Mouse (Mus musculus) thymus, adult 2 months (tissue): Measurements from ENCODE around the gene Bcl2l15. TPM values are rescaled to one million over a fixed set of nuclear protein-coding genes. Genes with fewer than 3 reads are reported as not detected.
"Not testable (repeated sequence)": the region's sequence is repeated elsewhere in the genome, so short reads cannot be mapped to it uniquely, and the experiment has no call there.

Source experiments
- DNase-seq: peaks from one replicate; pipeline ENCODE4 v3.0.0; 2021
- H3K27ac ChIP-seq: fragments of 200-500 bp; 2 replicates; pipeline ENCODE4 v1.5.1; 2012; ENCODE audit warnings: low read length, control low read depth; ENCODE audit not compliant: control insufficient read depth, insufficient read depth
- H3K27me3 ChIP-seq: fragments of 200-500 bp; 2 replicates; pipeline ENCODE4 v1.6.1; 2012; ENCODE audit warnings: mild to moderate bottlenecking, low read length, moderate library complexity, mixed read lengths; ENCODE audit not compliant: control insufficient read depth, insufficient read depth
- H3K36me3 ChIP-seq: fragments of 200-500 bp; 2 replicates; pipeline ENCODE4 v1.6.1; 2012; ENCODE audit warnings: mild to moderate bottlenecking, low read length, moderate library complexity; ENCODE audit not compliant: control insufficient read depth, insufficient read depth
- H3K4me1 ChIP-seq: fragments of 200-500 bp; replicated peaks from 2 replicates; pipeline ENCODE4 v1.6.1; 2012; ENCODE audit warnings: low read length; ENCODE audit not compliant: control insufficient read depth, insufficient read depth
- H3K4me3 ChIP-seq: fragments of 200-500 bp; 2 replicates; pipeline ENCODE4 v1.5.1; 2012; ENCODE audit warnings: mild to moderate bottlenecking, low read length, control low read depth, moderate library complexity; ENCODE audit not compliant: control insufficient read depth, insufficient read depth
- CTCF ChIP-seq: fragments of 200-500 bp; IDR thresholded peaks from 2 replicates; pipeline ENCODE4 v1.5.1; 2012; ENCODE audit warnings: mild to moderate bottlenecking, control low read depth, low read length, moderate library complexity, borderline replicate concordance; ENCODE audit not compliant: control insufficient read depth, poor library complexity, insufficient read depth; ENCODE audit errors: extremely low read depth
- POLR2A ChIP-seq: fragments of 200-500 bp; IDR thresholded peaks from 2 replicates; pipeline ENCODE4 v1.6.1; 2012; ENCODE audit warnings: mild to moderate bottlenecking, low read length, control low read depth, moderate library complexity; ENCODE audit not compliant: control insufficient read depth, poor library complexity, insufficient read depth; ENCODE audit errors: extremely low read depth
- WGBS: fragments of 180-500 bp; shearing (Covaris S2); methylation state at CpG from one replicate; pipeline ENCODE4 v1.1.7; 2018; 5-methylcytosine and 5-hydroxymethylcytosine counted together
- polyA plus RNA-seq: library from polyadenylated mRNA; depleted of rRNA; stranded (reverse); fragments of >200 nt; gene quantifications from 2 replicates; pipeline ENCODE4 v1.2.3, GENCODE M21; 2012

Bcl2l15 gene
- polyA plus RNA-seq, 1 experiment: 0.84 TPM

- peaks cover 23% of the 10 kb centered on the region for H3K36me3 ChIP-seq
- 95% methylated on average over 1 of the region's 1 CpGs for WGBS
- H3K27me3 ChIP-seq: no peaks in the 10 kb centered on the region
- no peak for DNase-seq
- no peak overlapping the region for H3K27ac ChIP-seq
- H3K4me1 ChIP-seq: peaks cover 18% of the 10 kb centered on the region
- TF ChIP-seq CTCF (no peak), POLR2A (no peak)
- H3K4me3 ChIP-seq: no peak overlapping the region
These were observed 26.7 kb upstream of the Bcl2l15 start for GRCm38 (mm10) chr3:103805671-103806070.

- peaks cover 15% of the 10 kb centered on the region; the same call in 1 of the 2 replicates for H3K36me3 ChIP-seq
- DNase-seq: peak; percentile 93
- H3K4me1 ChIP-seq: no peaks in the 10 kb centered on the region
- TF ChIP-seq CTCF (no peak; the same call in 1 of the 2 replicates), POLR2A (peak; percentile 65)
- peak within 1 kb of the TSS; percentile 81 for H3K27ac ChIP-seq
- H3K4me3 ChIP-seq: peak within 1 kb of the TSS; percentile 95
- H3K27me3 ChIP-seq: no peaks in the 10 kb centered on the region
- WGBS: under 1% methylated on average over 55 of the region's 70 CpGs
These were observed 23.3 kb upstream of the Bcl2l15 start, which contains the start of the genes Dclre1b, Ap4b1 and Gm43064 for GRCm38 (mm10) chr3:103808891-103809798. Gene Dclre1b (minus strand): TSS chr3:103809444. Gene Ap4b1 (plus strand): TSS chr3:103809520. Gene Gm43064 (plus strand): TSS chr3:103809573.

- 3% methylated on average over 14 of the region's 14 CpGs for WGBS
- H3K4me1 ChIP-seq: no peaks in the 10 kb centered on the region
- H3K27me3 ChIP-seq: no peaks in the 10 kb centered on the region
- peaks cover 10% of the 10 kb centered on the region for H3K36me3 ChIP-seq
- no peak for DNase-seq
- TF ChIP-seq POLR2A: no peak
- no peak for TF ChIP-seq CTCF
- H3K4me3 ChIP-seq: peak overlapping the region; percentile 92
- peak overlapping the region; percentile 81 for H3K27ac ChIP-seq
These were observed 22.6 kb upstream of the Bcl2l15 start for GRCm38 (mm10) chr3:103809799-103810150.

GRCm38 (mm10) chr3:103810967-103811366 lies 21.4 kb upstream of the Bcl2l15 start:
- TF ChIP-seq CTCF: no peak
- no peak for TF ChIP-seq POLR2A
- no peaks in the 10 kb centered on the region for H3K27me3 ChIP-seq
- H3K27ac ChIP-seq: no peak overlapping the region
- no peak for DNase-seq
- WGBS: 95% methylated on average over 6 of the region's 6 CpGs
- H3K4me3 ChIP-seq: no peak overlapping the region
- no peaks in the 10 kb centered on the region for H3K4me1 ChIP-seq
- H3K36me3 ChIP-seq: peaks cover 15% of the 10 kb centered on the region

- Histone ChIP-seq H3K4me1 (no peaks in the 10 kb centered on the region), H3K4me3 (no peak overlapping the region), H3K27ac (no peak overlapping the region), H3K36me3 (peaks cover 5% of the 10 kb centered on the region), H3K27me3 (no peaks in the 10 kb centered on the region)
- DNase-seq: peak; percentile 31
- TF ChIP-seq POLR2A (no peak), CTCF (no peak)
These were observed 4.9 kb upstream of the Bcl2l15 start for GRCm38 (mm10) chr3:103827548-103827947.

- 92% methylated on average over 3 of the region's 3 CpGs for WGBS
- no peak overlapping the region for H3K27ac ChIP-seq
- H3K27me3 ChIP-seq: no peaks in the 10 kb centered on the region
- H3K4me3 ChIP-seq: no peak overlapping the region
- no peaks in the 10 kb centered on the region for H3K36me3 ChIP-seq
- no peaks in the 10 kb centered on the region for H3K4me1 ChIP-seq
- TF ChIP-seq CTCF: no peak
- TF ChIP-seq POLR2A: no peak
- no peak for DNase-seq
These were observed 3.4 kb upstream of the Bcl2l15 start for GRCm38 (mm10) chr3:103829036-103829435.

- H3K4me1 ChIP-seq, H3K27me3 ChIP-seq, H3K4me3 ChIP-seq, H3K27ac ChIP-seq, H3K36me3 ChIP-seq, DNase-seq: not testable (repeated sequence)
- 84% methylated on average over 1 of the region's 1 CpGs for WGBS
These were observed 1.7 kb upstream of the Bcl2l15 start for GRCm38 (mm10) chr3:103830681-103831080.
